Mouse (Mus musculus) frontal cortex, postnatal 25 days (tissue): ENCODE data around the gene Ajuba.

Source experiments
- DNase-seq, 2 experiments: peaks; one replicate each; pipeline ENCODE4 v3.0.0; 2022; ENCODE audit warnings: low spot score in 2 of 2

The Ajuba gene

DNA sequence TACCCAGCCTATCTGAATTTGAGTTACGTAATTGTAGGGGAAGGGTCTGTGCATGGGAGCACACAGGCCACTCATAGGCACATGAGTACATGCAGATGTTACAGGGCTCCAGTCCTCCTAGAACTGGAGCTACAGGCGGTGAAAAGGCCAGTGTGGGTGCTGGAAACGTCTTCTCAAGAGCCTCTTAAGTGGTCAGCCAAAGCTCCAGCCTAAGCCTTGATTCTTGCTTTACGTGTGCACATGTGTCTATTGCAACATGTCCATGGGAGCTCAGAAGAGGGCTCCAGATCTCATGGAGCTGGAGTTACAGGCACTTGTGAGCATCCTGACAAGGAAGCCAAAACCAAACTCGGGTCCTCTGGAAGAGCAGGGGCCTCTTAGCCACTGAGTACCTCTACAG is 32.7 kb downstream of the Ajuba start:
- no peak for DNase-seq

GRCm38 (mm10) chr14:54540771-54541170 is 36.6 kb downstream of the Ajuba start:
- DNase-seq: no peak

GRCm38 (mm10) chr14:54538580-54538979 is 38.8 kb downstream of the Ajuba start:
- no peak for DNase-seq

DNA sequence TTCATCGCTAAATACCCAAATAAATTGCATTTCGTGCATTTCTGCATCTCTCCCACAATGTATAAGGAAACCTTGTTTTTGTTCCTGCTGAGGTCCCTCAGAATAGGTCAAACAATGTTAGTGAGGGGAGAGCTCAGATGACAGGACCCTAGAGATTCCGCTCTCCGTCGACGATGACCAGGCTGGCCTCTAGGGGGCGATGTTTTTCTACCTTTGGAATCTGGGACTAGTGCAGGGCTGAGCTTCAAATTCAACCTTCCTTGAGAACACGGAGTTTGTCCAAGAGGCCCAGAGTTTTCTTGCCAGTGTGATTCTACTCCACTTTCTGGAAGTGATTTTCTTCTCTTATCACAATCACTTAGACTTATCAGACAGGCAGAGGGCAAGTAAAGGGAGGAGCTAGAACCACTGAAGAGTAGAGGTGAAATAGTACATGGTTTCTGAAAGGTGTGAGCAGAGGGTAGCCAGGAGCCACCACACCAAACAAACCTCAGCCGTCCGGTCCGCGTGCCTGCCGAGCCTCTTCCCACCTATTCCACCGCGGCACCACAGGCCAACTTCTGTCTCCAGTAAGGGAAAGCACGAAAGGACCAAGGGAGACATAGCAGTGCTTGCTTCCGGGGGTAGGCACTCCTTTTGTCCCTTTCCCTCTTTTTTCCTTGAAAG is 48.8 kb downstream of the Ajuba start:
- DNase-seq: peak; percentile 84 to 86

DNA sequence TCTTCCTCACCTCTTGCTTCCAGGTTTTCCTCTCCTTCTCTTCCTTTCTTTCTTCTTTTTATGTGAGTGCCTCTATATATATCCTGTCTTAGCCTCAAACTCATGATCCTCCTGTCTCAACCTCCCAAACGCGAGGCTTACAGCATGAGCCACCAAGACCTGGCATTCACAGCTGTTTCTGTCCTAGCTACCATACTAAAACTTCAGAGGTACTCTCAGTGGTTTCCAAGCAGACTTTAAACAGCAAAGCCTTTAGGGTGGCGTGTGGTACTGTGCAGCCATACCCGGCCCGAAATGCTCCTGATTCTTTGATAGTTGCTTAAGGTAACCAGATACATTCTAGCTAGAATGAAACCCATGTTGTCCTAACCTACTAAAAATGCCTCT is 49.4 kb downstream of the Ajuba start:
- DNase-seq: no peak

- DNase-seq: no peak
Measured at GRCm38 (mm10) chr14:54527227-54528006, 49.9 kb downstream of the Ajuba start.

DNA sequence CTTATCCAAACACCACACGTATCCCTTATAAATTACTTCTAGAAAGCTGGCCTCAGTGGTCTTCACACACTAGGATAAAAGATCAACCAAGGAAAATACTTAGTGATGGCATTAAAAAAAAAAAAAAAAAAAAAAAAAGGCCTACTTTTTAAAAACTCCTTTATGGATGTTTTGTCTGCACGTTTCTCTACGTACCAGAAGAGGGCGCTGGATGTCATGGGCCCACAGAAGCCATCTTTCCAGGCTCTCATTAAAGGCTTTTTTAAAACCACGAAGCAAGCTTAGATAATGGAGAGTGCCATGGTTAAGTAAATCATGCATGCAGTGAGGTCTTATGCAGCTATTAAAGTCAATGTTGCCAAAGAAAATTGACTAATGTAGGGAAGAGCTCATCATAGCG is 53.8 kb downstream of the Ajuba start:
- DNase-seq: no peak
